Mouse (Mus musculus): ENCODE measurements around the gene Tyw1. TPM values are rescaled to one million over a fixed set of nuclear protein-coding genes. Genes with fewer than 3 reads are reported as not detected.

Gene Tyw1
- polyA plus RNA-seq, 1 experiment, result 17.8 TPM

- DNase-seq, result peak; percentile 52 to 55
- Histone ChIP-seq H3K4me1 (ENCODE audit: control insufficient read depth, insufficient read depth, low read length) (peaks cover 5% of the 10 kb centered on the region), H3K27ac (ENCODE audit: insufficient read depth, low read length) (no peak overlapping the region), H3K4me3 (replicated peaks; ENCODE audit: insufficient read depth, low read depth, low read length) (no peak overlapping the region), H3K27me3 (ENCODE audit: control insufficient read depth, insufficient read depth, low read length) (no peaks in the 10 kb centered on the region)
- WGBS, result 64% methylated on average over 3 of the region's 3 CpGs
- no peak for TF ChIP-seq POLR2A (IDR thresholded peaks at IDR 0.05; ENCODE audit: borderline replicate concordance, insufficient read depth, low read length)
- TF ChIP-seq CTCF (IDR thresholded peaks at IDR 0.05; ENCODE audit: borderline replicate concordance, insufficient read depth, low read depth, low read length), result peak; percentile 75
Measured at GRCm38 (mm10) chr5:130320485-130320884, 65.1 kb downstream of the Tyw1 start.

DNA sequence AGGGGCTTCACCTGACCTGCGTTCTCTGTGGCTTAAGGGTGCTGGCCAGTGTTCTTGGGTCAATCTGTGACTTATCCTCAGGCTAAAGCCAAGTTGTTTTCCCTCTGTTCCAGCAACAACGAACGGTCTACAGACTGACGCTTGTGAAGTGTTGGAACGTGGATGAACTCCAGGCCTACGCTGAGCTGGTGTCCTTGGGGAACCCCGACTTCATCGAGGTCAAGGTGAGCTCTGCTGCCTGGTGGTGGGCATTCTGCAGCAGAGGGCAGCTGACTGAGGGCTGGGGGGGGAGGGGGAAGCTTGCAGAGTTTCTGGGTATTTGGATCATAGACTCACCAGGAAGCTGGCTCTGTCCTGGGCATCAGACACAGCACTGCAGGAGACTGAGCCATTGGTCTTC is 70.1 kb downstream of the Tyw1 start:
- Histone ChIP-seq H3K4me1 (ENCODE audit: control insufficient read depth, insufficient read depth, low read length) (peaks cover 14% of the 10 kb centered on the region), H3K27me3 (ENCODE audit: control insufficient read depth, insufficient read depth, low read length) (no peaks in the 10 kb centered on the region), H3K27ac (ENCODE audit: insufficient read depth, low read length) (no peak overlapping the region), H3K4me3 (replicated peaks; ENCODE audit: insufficient read depth, low read depth, low read length) (no peak overlapping the region)
- no peak for DNase-seq
- no peak for TF ChIP-seq CTCF (IDR thresholded peaks at IDR 0.05; ENCODE audit: borderline replicate concordance, insufficient read depth, low read depth, low read length)
- 45% methylated on average over 8 of the region's 8 CpGs for WGBS

DNA sequence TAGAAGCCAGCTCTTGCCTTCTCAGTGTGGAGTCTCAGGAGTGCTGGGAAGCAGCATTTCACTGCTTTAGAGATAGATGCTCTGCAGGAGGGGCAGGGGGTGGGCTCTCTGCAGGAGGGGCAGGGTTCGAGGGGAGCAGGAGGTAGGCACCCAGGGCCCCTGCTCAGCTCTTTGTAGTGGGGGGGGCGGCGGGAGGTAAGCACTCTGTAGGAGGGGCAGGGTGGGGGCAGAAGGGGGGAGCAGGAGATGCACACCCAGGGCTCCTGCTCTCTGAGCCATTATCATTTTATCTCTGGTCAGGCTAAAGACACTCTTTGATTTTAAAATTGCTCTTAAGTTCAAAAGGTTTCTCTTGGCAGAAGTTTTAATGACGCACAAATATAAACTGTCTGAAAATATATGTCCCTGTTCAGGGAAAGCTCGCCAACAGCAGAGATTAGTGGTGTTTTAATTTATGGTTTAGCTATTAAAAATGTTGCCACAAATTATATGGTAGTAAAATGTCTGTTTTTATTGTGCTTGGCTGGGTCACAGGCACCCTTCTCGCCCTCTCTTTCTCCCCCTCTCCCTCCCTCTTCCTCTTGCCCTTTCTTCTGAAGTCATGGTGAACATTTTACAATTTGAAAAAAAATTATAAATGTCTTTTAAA is 72.3 kb downstream of the Tyw1 start:
- H3K4me3 ChIP-seq (replicated peaks; ENCODE audit: insufficient read depth, low read depth, low read length), result no peak overlapping the region
- TF ChIP-seq CTCF (IDR thresholded peaks at IDR 0.05; ENCODE audit: borderline replicate concordance, insufficient read depth, low read depth, low read length) (no peak), POLR2A (IDR thresholded peaks at IDR 0.05; ENCODE audit: borderline replicate concordance, insufficient read depth, low read length) (no peak)
- 82% methylated on average over 6 of the region's 6 CpGs for WGBS
- DNase-seq, result no peak
- H3K4me1 ChIP-seq (ENCODE audit: control insufficient read depth, insufficient read depth, low read length), result peaks cover 34% of the 10 kb centered on the region
- no peaks in the 10 kb centered on the region for H3K27me3 ChIP-seq (ENCODE audit: control insufficient read depth, insufficient read depth, low read length)
- H3K27ac ChIP-seq (ENCODE audit: insufficient read depth, low read length), result no peak overlapping the region

DNA sequence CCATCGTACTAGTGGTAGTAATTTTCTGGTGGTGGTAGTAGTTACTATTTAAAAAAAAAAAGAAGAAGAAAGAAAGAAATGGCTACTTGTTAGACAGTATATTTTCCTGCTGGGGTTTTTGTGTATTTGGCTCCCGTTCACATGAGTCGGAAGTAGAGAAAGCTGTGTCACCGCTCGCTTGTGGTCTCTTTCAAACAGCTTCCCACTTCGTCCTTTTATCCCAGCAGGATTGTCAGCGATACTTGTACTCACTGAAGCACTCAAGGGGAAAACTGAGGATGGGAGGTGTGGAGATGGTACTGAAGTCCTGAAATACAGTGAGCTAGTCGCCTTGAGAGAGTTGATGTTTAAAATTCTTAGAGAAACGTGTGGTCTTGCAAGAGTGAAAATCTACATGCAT is 72.9 kb downstream of the Tyw1 start:
- H3K4me1 ChIP-seq (ENCODE audit: control insufficient read depth, insufficient read depth, low read length), result peaks cover 38% of the 10 kb centered on the region
- WGBS, result 72% methylated on average over 9 of the region's 9 CpGs
- H3K27ac ChIP-seq (ENCODE audit: insufficient read depth, low read length), result no peak overlapping the region
- no peaks in the 10 kb centered on the region for H3K27me3 ChIP-seq (ENCODE audit: control insufficient read depth, insufficient read depth, low read length)
- DNase-seq, result no peak
- H3K4me3 ChIP-seq (replicated peaks; ENCODE audit: insufficient read depth, low read depth, low read length), result no peak overlapping the region
- TF ChIP-seq CTCF (IDR thresholded peaks at IDR 0.05; ENCODE audit: borderline replicate concordance, insufficient read depth, low read depth, low read length) (no peak), POLR2A (IDR thresholded peaks at IDR 0.05; ENCODE audit: borderline replicate concordance, insufficient read depth, low read length) (no peak)

DNA sequence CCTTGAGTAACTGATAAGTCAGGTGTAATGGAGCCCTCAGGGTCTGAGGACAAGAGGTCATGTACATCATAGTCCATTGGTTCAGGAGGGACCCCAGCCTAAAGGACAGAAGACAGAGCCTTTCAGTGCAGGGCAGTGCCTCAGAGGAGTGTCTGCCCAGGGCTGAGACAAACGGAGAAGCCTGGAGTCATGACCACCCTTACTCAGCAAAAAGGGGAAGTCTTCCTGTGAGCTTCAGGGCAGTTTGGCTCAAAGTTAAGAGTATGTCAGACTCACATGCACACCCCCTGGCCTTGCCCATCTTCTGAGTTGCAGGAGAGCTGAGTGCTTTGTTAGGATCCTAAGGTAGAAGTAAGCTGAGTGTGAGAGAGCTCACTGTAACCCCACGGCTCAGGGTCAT is 74.5 kb downstream of the Tyw1 start:
- Histone ChIP-seq H3K4me3 (replicated peaks; ENCODE audit: insufficient read depth, low read depth, low read length) (no peak overlapping the region), H3K27ac (ENCODE audit: insufficient read depth, low read length) (no peak overlapping the region), H3K27me3 (ENCODE audit: control insufficient read depth, insufficient read depth, low read length) (no peaks in the 10 kb centered on the region), H3K4me1 (ENCODE audit: control insufficient read depth, insufficient read depth, low read length) (peaks cover 42% of the 10 kb centered on the region)
- TF ChIP-seq POLR2A (IDR thresholded peaks at IDR 0.05; ENCODE audit: borderline replicate concordance, insufficient read depth, low read length) (no peak), CTCF (IDR thresholded peaks at IDR 0.05; ENCODE audit: borderline replicate concordance, insufficient read depth, low read depth, low read length) (no peak)
- no peak for DNase-seq
- 85% methylated on average over 2 of the region's 2 CpGs for WGBS

DNA sequence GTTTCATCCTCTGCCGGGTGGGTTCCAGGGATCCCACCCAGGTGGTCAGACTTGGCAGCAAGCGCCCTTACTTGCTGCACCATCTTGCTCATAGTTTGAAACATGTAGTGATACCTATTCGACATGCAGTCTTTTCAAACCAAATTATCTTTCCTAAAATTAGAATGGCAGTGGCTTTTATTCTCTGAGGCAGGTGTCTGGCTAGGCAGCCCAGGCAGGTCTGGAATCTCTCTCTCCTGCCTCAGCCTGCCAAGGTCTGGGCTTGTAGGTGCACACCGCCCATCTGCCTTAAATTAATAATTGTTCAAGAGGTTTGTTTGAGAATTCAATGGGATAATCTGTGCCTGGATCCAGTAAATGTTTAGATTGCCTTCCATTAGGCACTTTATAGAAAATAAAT is 75.4 kb downstream of the Tyw1 start:
- peaks cover 39% of the 10 kb centered on the region for H3K4me1 ChIP-seq (ENCODE audit: control insufficient read depth, insufficient read depth, low read length)
- H3K27me3 ChIP-seq (ENCODE audit: control insufficient read depth, insufficient read depth, low read length), result no peaks in the 10 kb centered on the region
- no peak overlapping the region for H3K4me3 ChIP-seq (replicated peaks; ENCODE audit: insufficient read depth, low read depth, low read length)
- H3K27ac ChIP-seq (ENCODE audit: insufficient read depth, low read length), result 0 out of 2 replicates have a peak overlapping the region, but pooled peaks have one; percentile 14
- WGBS, result 28% methylated on average over 4 of the region's 4 CpGs
- no peak for TF ChIP-seq CTCF (IDR thresholded peaks at IDR 0.05; ENCODE audit: borderline replicate concordance, insufficient read depth, low read depth, low read length)
- no peak for TF ChIP-seq POLR2A (IDR thresholded peaks at IDR 0.05; ENCODE audit: borderline replicate concordance, insufficient read depth, low read length)
- DNase-seq, result peak; percentile 49 to 74

GRCm38 (mm10) chr5:130331206-130331605 is 75.8 kb downstream of the Tyw1 start:
- no peak overlapping the region for H3K4me3 ChIP-seq (replicated peaks; ENCODE audit: insufficient read depth, low read depth, low read length)
- peaks cover 39% of the 10 kb centered on the region for H3K4me1 ChIP-seq (ENCODE audit: control insufficient read depth, insufficient read depth, low read length)
- 47% methylated on average over 4 of the region's 4 CpGs for WGBS
- no peak for TF ChIP-seq CTCF (IDR thresholded peaks at IDR 0.05; ENCODE audit: borderline replicate concordance, insufficient read depth, low read depth, low read length)
- no peak for TF ChIP-seq POLR2A (IDR thresholded peaks at IDR 0.05; ENCODE audit: borderline replicate concordance, insufficient read depth, low read length)
- H3K27ac ChIP-seq (ENCODE audit: insufficient read depth, low read length), result peak overlapping the region; percentile 23; the same call in 1 of the 2 replicates
- DNase-seq, result no peak
- no peaks in the 10 kb centered on the region for H3K27me3 ChIP-seq (ENCODE audit: control insufficient read depth, insufficient read depth, low read length)

GRCm38 (mm10) chr5:130333566-130333965 is 78.1 kb downstream of the Tyw1 start:
- TF ChIP-seq POLR2A (IDR thresholded peaks at IDR 0.05; ENCODE audit: borderline replicate concordance, insufficient read depth, low read length), result no peak
- TF ChIP-seq CTCF (IDR thresholded peaks at IDR 0.05; ENCODE audit: borderline replicate concordance, insufficient read depth, low read depth, low read length), result no peak
- Histone ChIP-seq H3K27me3 (ENCODE audit: control insufficient read depth, insufficient read depth, low read length) (no peaks in the 10 kb centered on the region), H3K4me3 (replicated peaks; ENCODE audit: insufficient read depth, low read depth, low read length) (peak overlapping the region; percentile 57), H3K27ac (ENCODE audit: insufficient read depth, low read length) (peak overlapping the region; percentile 89), H3K4me1 (ENCODE audit: control insufficient read depth, insufficient read depth, low read length) (peaks cover 41% of the 10 kb centered on the region)
- 10% methylated on average over 7 of the region's 7 CpGs for WGBS
- DNase-seq, result peak; percentile 65 to 76

Measured in cerebellum, adult 2 months (tissue).